Mouse (Mus musculus) layer of hippocampus, adult 2 months (tissue): ENCODE results near the gene Chmp6. TPM values are rescaled to one million over a fixed set of nuclear protein-coding genes. Genes with fewer than 3 reads are reported as not detected.

Experiments used
- DNase-seq, 2 experiments: peaks; one replicate each; pipeline ENCODE4 v3.0.0; 2022; ENCODE audit warnings: low spot score in 2 of 2
- H3K27ac ChIP-seq: fragments of 200-600 bp; 2 replicates; pipeline ENCODE4 v1.8.1; 2022
- H3K4me3 ChIP-seq: fragments of 200-600 bp; 2 replicates; pipeline ENCODE4 v1.8.1; 2022; ENCODE audit warnings: mild to moderate bottlenecking
- CTCF ChIP-seq: fragments of 200-600 bp; conservative IDR thresholded peaks from 2 replicates; pipeline ENCODE4 v1.8.1; 2022; ENCODE audit warnings: antibody characterized with exemption, mild to moderate bottlenecking, moderate library complexity
- total RNA-seq, 2 experiments: library from RNA; stranded (reverse); gene quantifications; 2 replicates each; pipeline ENCODE4 v1.2.3; 2021

Chmp6 gene
- total RNA-seq, 2 experiments from 2014 or later: 34.7 to 45.9 TPM

DNA sequence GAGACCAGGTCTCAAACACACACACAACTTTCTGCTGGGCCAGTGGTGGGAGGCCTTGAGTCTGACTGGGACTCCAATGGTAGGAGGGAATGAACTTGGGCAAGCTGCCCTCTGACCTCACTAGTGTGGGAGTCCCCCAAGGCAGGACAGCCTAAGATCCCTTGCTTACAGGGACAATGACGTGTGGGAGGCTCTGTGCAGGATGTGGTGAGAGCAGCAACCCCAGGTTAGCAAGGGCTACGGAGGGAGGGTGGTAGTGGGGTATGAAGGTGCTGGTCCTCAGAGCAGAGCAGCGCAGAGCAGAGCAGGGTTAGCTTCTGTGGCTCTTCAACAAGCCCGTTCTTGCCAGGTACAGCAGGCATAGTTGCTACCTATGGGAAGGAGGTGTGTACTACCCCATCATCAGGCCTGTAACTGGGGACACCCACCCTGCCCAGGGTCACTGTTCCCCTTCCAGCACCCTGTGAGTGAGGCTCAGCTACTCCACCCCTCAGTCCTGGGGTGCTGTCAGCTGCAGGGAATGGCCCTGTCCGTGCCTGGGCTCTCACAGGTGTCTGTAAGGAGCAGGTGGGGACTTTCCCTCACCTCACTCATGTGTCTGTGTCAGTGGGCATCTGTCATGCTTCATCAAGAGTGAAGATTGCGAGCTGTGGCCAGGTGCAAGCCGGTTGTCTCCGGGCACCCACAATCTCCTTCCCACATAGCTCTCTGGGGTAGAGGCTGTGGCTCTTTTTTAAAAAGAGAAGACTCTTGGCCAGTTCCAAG, 20.8 kb downstream of the Chmp6 start:
- Histone ChIP-seq H3K27ac (no peak overlapping the region; the same call in 1 of the 2 replicates), H3K4me3 (no peak overlapping the region)
- no peak for DNase-seq
- TF ChIP-seq CTCF: no peak

DNA sequence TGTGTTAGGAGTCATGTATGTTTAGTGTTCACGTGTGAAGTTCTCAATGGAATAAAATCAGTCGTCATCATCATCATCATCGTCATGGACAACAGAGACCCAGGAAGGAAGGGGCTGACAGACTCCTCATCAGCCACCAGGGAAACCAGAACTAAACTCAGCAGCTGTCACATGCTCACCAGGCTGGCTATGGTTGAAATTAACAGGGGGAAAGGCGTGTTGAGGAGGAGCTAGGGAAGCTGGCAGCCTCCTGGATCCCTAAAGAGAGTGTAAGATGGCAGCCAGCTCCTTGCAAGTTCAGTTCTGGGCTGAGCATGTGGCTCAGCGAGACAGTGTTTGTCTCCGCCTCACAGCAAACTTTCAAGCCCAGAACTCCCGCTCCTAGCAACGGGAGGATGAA, 21.5 kb downstream of the Chmp6 start:
- Histone ChIP-seq H3K27ac (no peak overlapping the region), H3K4me3 (no peak overlapping the region)
- no peak for DNase-seq
- TF ChIP-seq CTCF: peak; percentile 10

GRCm38 (mm10) chr11:119935457-119935856, 22.2 kb downstream of the Chmp6 start:
- Histone ChIP-seq H3K27ac (peak overlapping the region; percentile 96; the same call in 1 of the 2 replicates), H3K4me3 (no peak overlapping the region)
- peak; percentile 88 for TF ChIP-seq CTCF
- DNase-seq: peak in 1 of 2 experiments; percentile 71

GRCm38 (mm10) chr11:119936456-119936855, 23.2 kb downstream of the Chmp6 start:
- H3K27ac ChIP-seq: peak overlapping the region; percentile 96
- H3K4me3 ChIP-seq: peak overlapping the region; percentile 22; the same call in 1 of the 2 replicates
- no peak for TF ChIP-seq CTCF
- no peak for DNase-seq

- H3K27ac ChIP-seq: peak overlapping the region; percentile 96
- peak overlapping the region; percentile 39 for H3K4me3 ChIP-seq
- DNase-seq: peak; percentile 79 to 86
- TF ChIP-seq CTCF: no peak
These were observed 24.0 kb downstream of the Chmp6 start for GRCm38 (mm10) chr11:119937216-119937615.

GRCm38 (mm10) chr11:119937772-119938502, 24.7 kb downstream of the Chmp6 start:
- H3K27ac ChIP-seq: peak overlapping the region; percentile 96
- no peak for DNase-seq
- H3K4me3 ChIP-seq: peak overlapping the region; percentile 39
- no peak for TF ChIP-seq CTCF

- Histone ChIP-seq H3K27ac (peak overlapping the region; percentile 96), H3K4me3 (peak overlapping the region; percentile 90; the same call in 1 of the 2 replicates)
- no peak for DNase-seq
- TF ChIP-seq CTCF: no peak
These were observed 26.0 kb downstream of the Chmp6 start for GRCm38 (mm10) chr11:119939073-119939710.

GRCm38 (mm10) chr11:119939711-119940106, 26.5 kb downstream of the Chmp6 start:
- H3K27ac ChIP-seq: peak overlapping the region; percentile 96

DNA sequence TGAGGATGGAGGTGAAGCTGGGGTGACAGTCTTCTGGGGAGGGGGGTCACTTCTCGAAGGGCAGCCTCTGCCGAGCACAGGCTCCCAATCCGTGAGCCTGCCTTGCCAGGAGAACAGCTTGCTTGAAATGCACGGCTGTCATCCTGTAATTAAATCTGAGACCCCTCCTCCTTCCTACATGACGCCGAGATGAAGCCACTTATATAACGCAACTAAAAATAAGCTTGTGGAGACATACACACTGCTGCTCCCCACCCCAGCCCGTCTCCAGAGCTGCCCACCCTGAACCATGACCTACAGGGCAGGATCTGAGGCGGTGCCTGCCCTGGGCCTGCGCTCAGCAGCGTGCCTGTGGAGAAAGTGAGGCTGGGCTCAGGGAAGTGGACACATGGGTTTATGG, 26.9 kb downstream of the Chmp6 start:
- peak overlapping the region; percentile 96 for H3K27ac ChIP-seq
- peak overlapping the region; percentile 90 for H3K4me3 ChIP-seq
- peak in 1 of 2 experiments; percentile 61 for DNase-seq
- TF ChIP-seq CTCF: no peak

More at GRCm38 (mm10) chr11:119939711-119940106, 26.5 kb downstream of the Chmp6 start:
- peak overlapping the region; percentile 90 for H3K4me3 ChIP-seq
- no peak for DNase-seq
- TF ChIP-seq CTCF: no peak

GRCm38 (mm10) chr11:119941794-119942193, 28.6 kb downstream of the Chmp6 start:
- TF ChIP-seq CTCF: no peak
- peak overlapping the region; percentile 96 for H3K27ac ChIP-seq
- no peak for DNase-seq
- peak overlapping the region; percentile 90 for H3K4me3 ChIP-seq

DNA sequence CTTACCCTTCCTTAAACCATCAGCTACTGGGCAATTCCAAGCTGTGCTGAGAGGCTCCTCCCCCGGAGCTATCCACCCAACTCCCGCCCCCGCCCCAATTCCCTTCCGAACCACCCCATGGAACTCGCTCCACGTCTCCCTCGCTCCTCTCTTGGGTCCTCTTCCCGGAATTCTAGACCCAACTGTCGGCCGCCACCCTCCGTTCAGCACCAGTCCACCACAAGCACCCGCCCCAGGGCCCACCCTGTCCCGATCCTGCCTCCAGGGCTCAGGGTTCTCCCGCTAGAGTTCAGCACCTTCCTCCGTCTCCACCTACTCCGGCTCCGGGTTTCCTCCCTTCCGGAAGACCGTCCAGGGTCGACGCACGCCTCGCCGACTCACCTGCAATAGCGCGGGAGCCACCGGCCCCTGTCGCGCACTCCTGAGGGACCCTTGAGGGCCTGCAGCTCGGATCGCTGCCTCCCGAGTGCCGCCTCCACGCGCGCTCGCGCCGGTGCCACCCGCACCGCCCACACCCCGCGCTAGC, 29.0 kb downstream of the Chmp6 start:
- peak in 1 of 2 experiments; percentile 47 for DNase-seq
- H3K4me3 ChIP-seq: peak overlapping the region; percentile 90
- H3K27ac ChIP-seq: peak overlapping the region; percentile 96
- no peak for TF ChIP-seq CTCF

- peak within 1 kb of the TSS; percentile 99 for H3K27ac ChIP-seq
- peak within 1 kb of the TSS; percentile 91 for H3K4me3 ChIP-seq
- peak; percentile 98 to 99 for DNase-seq
- peak; percentile 48 for TF ChIP-seq CTCF
These were observed 29.6 kb downstream of the Chmp6 start, which contains the start of gene Baiap2 for GRCm38 (mm10) chr11:119942727-119943427. TSS of gene Baiap2 (plus strand) at chr11:119942763.
